Mouse (Mus musculus): ENCODE measurements at regions not wholly inside any gene's neighbourhood (a gene's known extent, or its start where the extent isn't known, plus 50 kb on each side); places are given as distances from the start of the nearest gene placed in this dataset.

DNA sequence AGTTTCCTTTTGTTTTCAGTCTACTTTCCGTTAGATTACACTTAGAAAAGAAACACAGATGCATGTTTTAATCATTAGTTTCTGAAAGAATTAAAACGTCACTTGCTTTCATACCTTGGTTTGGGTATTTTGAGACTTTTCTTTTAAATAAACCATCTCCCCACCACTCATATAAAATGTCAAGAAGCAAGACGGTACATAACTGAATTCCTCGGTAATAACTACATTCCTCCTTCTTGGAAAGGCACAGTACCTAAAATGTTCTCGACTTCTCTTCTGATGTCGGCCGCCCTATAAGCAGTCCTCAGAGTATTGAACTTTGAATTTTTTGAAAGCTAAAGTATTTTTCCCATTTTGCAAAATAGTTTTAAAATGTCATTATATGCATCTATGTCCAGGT is 430.1 kb upstream of the Ccnh start:
- no peak for TF ChIP-seq CTCF (IDR thresholded peaks at IDR 0.05; ENCODE audit: low read depth)
- no peaks in the 10 kb centered on the region for H3K27me3 ChIP-seq (ENCODE audit: insufficient read depth, low read length)
- ATAC-seq (no peak), DNase-seq (peak; percentile 63)
- H3K4me3 ChIP-seq (ENCODE audit: low read depth, low read length) = no peak overlapping the region
- no peaks in the 10 kb centered on the region for H3K9me3 ChIP-seq (ENCODE audit: low read length)
- H3K36me3 ChIP-seq (ENCODE audit: insufficient read depth) = no peaks in the 10 kb centered on the region
- peaks cover 13% of the 10 kb centered on the region for H3K4me1 ChIP-seq (ENCODE audit: insufficient read depth)
- peak overlapping the region; percentile 19; the same call in 1 of the 2 replicates for H3K4me2 ChIP-seq (ENCODE audit: low read depth)
- peak overlapping the region; percentile 26; the same call in 1 of the 2 replicates for H3K9ac ChIP-seq
- WGBS = 39% methylated on average over 7 of the region's 7 CpGs
- peak overlapping the region; percentile 92 for H3K27ac ChIP-seq (ENCODE audit: low read depth, low read length)

DNA sequence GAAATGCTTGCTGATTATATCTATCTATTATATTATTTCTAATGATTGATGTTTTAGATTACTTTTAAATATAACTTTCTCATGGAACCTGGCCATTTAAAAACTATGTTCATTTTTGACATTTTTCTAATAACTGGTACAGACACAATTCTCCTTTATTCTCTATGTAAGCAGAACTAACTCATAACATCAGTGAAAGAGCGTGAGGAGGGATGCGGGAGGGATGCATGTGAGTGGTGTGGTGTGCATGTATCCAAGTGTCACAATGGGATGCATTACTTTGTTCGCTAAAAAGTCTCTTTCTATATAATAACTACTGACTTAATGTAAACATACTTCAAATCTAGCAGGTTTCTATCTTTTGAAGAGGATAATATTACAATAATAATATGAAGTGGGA is 428.7 kb upstream of the Ccnh start:
- WGBS = 19% methylated on average over 3 of the region's 3 CpGs
- TF ChIP-seq CTCF (IDR thresholded peaks at IDR 0.05; ENCODE audit: low read depth) = no peak
- no peaks in the 10 kb centered on the region for H3K36me3 ChIP-seq (ENCODE audit: insufficient read depth)
- no peak for ATAC-seq
- no peak overlapping the region for H3K4me3 ChIP-seq (ENCODE audit: low read depth, low read length)
- H3K4me2 ChIP-seq (ENCODE audit: low read depth) = no peak overlapping the region
- peaks cover 6% of the 10 kb centered on the region for H3K4me1 ChIP-seq (ENCODE audit: insufficient read depth)
- peak overlapping the region; percentile 75 for H3K27ac ChIP-seq (ENCODE audit: low read depth, low read length)
- H3K9me3 ChIP-seq (ENCODE audit: low read length) = no peaks in the 10 kb centered on the region
- peak; percentile 62 for DNase-seq
- H3K9ac ChIP-seq = 0 out of 2 replicates have a peak overlapping the region, but pooled peaks have one; percentile 31
- no peaks in the 10 kb centered on the region for H3K27me3 ChIP-seq (ENCODE audit: insufficient read depth, low read length)

DNA sequence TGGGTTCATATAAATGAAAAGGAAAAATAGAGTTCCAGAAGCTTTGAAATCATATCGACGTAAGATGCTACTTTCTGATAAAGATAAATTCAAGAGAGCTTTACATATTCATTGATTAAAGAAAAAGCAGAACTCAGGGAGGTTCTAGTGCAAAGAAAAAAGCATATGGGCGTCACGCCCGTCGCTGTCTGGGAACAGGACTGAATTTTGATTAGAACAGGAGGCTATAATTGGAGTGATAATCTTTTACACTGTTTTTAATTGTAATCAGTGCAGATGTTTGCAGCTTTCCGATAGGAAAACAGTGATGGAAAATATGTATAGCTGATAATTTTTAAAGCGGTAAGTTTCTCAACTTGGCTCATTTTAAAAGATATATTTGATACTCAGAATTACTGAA is 428.2 kb upstream of the Ccnh start:
- WGBS = 18% methylated on average over 8 of the region's 8 CpGs
- peak; percentile 18; the same call in 1 of the 2 replicates for ATAC-seq
- Histone ChIP-seq H3K4me3 (ENCODE audit: low read depth, low read length) (no peak overlapping the region), H3K27me3 (ENCODE audit: insufficient read depth, low read length) (no peaks in the 10 kb centered on the region), H3K27ac (ENCODE audit: low read depth, low read length) (peak overlapping the region; percentile 82), H3K9me3 (ENCODE audit: low read length) (no peaks in the 10 kb centered on the region), H3K36me3 (ENCODE audit: insufficient read depth) (no peaks in the 10 kb centered on the region), H3K9ac (peak overlapping the region; percentile 44; the same call in 1 of the 2 replicates), H3K4me1 (ENCODE audit: insufficient read depth) (peaks cover 6% of the 10 kb centered on the region), H3K4me2 (ENCODE audit: low read depth) (peak overlapping the region; percentile 17; the same call in 1 of the 2 replicates)
- TF ChIP-seq CTCF (IDR thresholded peaks at IDR 0.05; ENCODE audit: low read depth) = no peak
- DNase-seq = peak; percentile 83

DNA sequence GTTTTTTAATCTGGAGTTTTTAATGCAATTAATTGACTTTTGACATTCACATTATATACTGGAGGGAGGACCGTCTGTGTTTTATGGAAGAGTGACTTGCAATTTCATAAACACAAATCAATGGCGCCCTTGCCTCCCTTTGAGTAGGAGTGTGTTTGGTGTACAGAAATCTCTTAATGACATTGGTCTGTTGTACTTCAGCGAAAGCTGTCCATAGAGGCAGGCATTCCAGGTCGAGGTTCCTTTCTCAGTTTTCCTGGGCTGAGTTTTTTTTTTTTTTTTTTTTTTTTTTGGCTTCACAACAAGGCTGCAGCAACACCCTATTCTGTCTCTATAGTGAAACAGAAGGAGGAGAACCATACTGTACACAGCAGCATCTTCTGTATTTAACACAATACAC is 427.4 kb upstream of the Ccnh start:
- Histone ChIP-seq H3K36me3 (ENCODE audit: insufficient read depth) (no peaks in the 10 kb centered on the region), H3K9ac (no peak overlapping the region), H3K27ac (ENCODE audit: low read depth, low read length) (peak overlapping the region; percentile 76), H3K4me1 (ENCODE audit: insufficient read depth) (peaks cover 4% of the 10 kb centered on the region), H3K4me3 (ENCODE audit: low read depth, low read length) (no peak overlapping the region), H3K27me3 (ENCODE audit: insufficient read depth, low read length) (no peaks in the 10 kb centered on the region), H3K4me2 (ENCODE audit: low read depth) (no peak overlapping the region), H3K9me3 (ENCODE audit: low read length) (no peaks in the 10 kb centered on the region)
- ATAC-seq (no peak), DNase-seq (peak; percentile 63)
- TF ChIP-seq CTCF (IDR thresholded peaks at IDR 0.05; ENCODE audit: low read depth) = no peak
- WGBS = 36% methylated on average over 4 of the region's 4 CpGs

DNA sequence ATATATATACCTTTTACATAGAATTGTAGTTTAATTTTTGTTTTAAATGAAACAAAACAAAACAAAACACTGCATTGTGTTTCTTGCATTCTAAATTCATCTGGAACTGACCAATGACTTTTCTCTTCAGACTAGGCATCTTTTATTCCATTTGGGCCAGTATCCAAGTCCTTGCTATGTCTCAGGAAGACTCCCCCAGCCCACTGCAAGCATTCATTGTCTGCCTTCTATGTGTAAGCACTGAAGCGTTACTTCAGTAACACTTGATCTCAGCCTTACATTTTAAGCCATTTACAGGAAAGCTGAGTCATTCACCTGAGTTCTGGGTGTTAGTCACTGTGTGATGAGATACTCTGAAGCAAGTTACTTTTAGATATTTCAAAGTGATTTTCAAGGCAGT is 425.3 kb upstream of the Ccnh start:
- Histone ChIP-seq H3K9ac (no peak overlapping the region), H3K27ac (ENCODE audit: low read depth, low read length) (peak overlapping the region; percentile 47; the same call in 1 of the 2 replicates), H3K4me3 (ENCODE audit: low read depth, low read length) (no peak overlapping the region), H3K4me1 (ENCODE audit: insufficient read depth) (no peaks in the 10 kb centered on the region; the same call in 1 of the 2 replicates), H3K36me3 (ENCODE audit: insufficient read depth) (no peaks in the 10 kb centered on the region), H3K4me2 (ENCODE audit: low read depth) (no peak overlapping the region), H3K9me3 (ENCODE audit: low read length) (no peaks in the 10 kb centered on the region), H3K27me3 (ENCODE audit: insufficient read depth, low read length) (no peaks in the 10 kb centered on the region)
- ATAC-seq (no peak), DNase-seq (peak; percentile 45)
- WGBS = 28% methylated on average over 1 of the region's 1 CpGs
- no peak for TF ChIP-seq CTCF (IDR thresholded peaks at IDR 0.05; ENCODE audit: low read depth)

DNA sequence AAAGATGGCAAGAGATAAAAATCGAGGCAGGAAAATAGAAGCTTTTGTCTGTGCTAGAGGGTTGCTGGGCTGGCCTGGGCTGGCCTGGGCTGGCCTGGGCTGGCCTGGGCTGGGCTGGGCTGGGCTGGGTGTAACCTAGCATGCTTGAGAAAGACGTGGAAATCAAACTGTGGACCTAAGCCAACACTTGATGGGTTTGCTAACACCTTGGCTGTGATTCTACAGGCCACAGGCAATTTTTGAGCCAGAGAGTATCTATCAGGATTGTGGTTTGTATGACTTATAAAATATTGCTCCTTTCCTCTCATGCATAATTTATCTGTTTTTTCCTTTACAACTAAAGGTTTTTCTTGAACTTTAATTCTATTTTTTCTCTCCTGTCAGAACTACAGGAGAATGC is 417.3 kb upstream of the Ccnh start:
- ATAC-seq (no peak), DNase-seq (no peak)
- no peak overlapping the region for H3K9ac ChIP-seq
- no peak overlapping the region for H3K4me3 ChIP-seq (ENCODE audit: low read depth, low read length)
- H3K4me1 ChIP-seq (ENCODE audit: insufficient read depth) = no peaks in the 10 kb centered on the region
- H3K27me3 ChIP-seq (ENCODE audit: insufficient read depth, low read length) = no peaks in the 10 kb centered on the region
- no peak for TF ChIP-seq CTCF (IDR thresholded peaks at IDR 0.05; ENCODE audit: low read depth)
- 49% methylated on average over 2 of the region's 2 CpGs for WGBS
- no peak overlapping the region for H3K27ac ChIP-seq (ENCODE audit: low read depth, low read length)
- H3K9me3 ChIP-seq (ENCODE audit: low read length) = no peaks in the 10 kb centered on the region
- no peaks in the 10 kb centered on the region for H3K36me3 ChIP-seq (ENCODE audit: insufficient read depth)
- H3K4me2 ChIP-seq (ENCODE audit: low read depth) = no peak overlapping the region

DNA sequence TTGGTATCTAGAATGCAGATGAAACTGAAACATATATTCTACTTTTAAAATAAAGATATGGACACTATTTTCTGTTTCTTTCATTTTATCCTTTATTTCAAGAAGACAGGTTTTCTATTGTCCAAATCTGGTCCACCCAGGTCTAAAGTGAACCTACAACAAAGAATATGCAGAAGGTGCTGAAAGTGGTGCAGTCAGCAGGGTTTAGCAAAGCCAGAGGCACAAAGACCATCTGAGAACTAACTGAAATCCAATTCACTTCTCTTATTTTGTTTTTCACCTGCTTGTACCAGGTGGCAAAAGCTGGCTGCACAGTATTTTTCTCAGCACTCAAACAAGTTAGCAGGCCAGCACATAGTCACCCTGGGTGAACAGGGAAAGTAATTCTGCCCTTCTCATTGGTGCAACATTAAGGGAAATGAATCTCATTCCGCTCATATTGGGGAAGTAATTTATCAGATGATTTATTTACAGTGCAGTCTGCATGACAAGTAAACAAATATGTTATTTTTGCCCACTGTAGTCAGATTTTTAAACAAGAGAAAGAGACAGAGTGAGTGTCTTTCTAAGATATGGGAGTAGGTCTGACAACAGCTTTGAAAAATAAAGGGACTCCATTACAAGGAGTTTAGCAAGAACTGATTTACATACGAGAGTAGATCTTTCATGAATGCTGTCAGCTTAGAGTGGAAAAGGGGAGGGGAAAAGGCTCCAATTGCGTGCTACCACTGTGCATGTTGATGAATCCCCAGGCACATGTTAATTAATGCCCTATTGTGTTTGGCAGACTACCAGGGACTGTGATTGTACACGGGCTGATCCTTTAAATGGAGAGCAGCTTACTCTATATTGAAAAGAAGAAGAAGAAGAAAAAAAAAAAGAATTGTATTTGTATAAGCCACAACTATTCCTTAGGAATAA is 405.9 kb upstream of the Ccnh start:
- Histone ChIP-seq H3K36me3 (ENCODE audit: insufficient read depth) (no peaks in the 10 kb centered on the region), H3K27ac (ENCODE audit: low read depth, low read length) (peak overlapping the region; percentile 66; the same call in 1 of the 2 replicates), H3K9ac (no peak overlapping the region), H3K4me1 (ENCODE audit: insufficient read depth) (peaks cover 13% of the 10 kb centered on the region; the same call in 1 of the 2 replicates), H3K27me3 (ENCODE audit: insufficient read depth, low read length) (no peaks in the 10 kb centered on the region), H3K4me3 (ENCODE audit: low read depth, low read length) (no peak overlapping the region), H3K4me2 (ENCODE audit: low read depth) (peak overlapping the region; percentile 9; the same call in 1 of the 2 replicates), H3K9me3 (ENCODE audit: low read length) (no peaks in the 10 kb centered on the region)
- ATAC-seq = peak; percentile 97
- peak; percentile 82 for DNase-seq
- TF ChIP-seq CTCF (IDR thresholded peaks at IDR 0.05; ENCODE audit: low read depth) = no peak
- 7% methylated on average over 4 of the region's 4 CpGs for WGBS

All from forebrain, postnatal 0 days (tissue).